Mouse (Mus musculus) stomach, embryonic 16.5 days (tissue): Measurements from ENCODE around the gene Snrnp48. TPM values are rescaled to one million over a fixed set of nuclear protein-coding genes. Genes with fewer than 3 reads are reported as not detected.
A peak's percentile ranks its signal among the peaks of the same experiment; 100 is the strongest.

Experiments
- ATAC-seq: fragments of 200-750 bp; cut with Nextera tagmentation; 2 replicates; pipeline ENCODE4 v1.8.0; 2017; ENCODE audit warnings: moderate number of reproducible peaks, moderate TSS enrichment; ENCODE audit not compliant: insufficient read depth, low FRiP score
- H3K27ac ChIP-seq: fragments of 300-500 bp; sonication (generic); 2 replicates; pipeline ENCODE4 v1.5.1; 2014; ENCODE audit warnings: low read length
- H3K27me3 ChIP-seq: fragments of 300-500 bp; sonication (generic); 2 replicates; pipeline ENCODE4 v1.6.1; 2014; ENCODE audit warnings: low read length, control low read depth, mixed read lengths; ENCODE audit not compliant: control insufficient read depth, insufficient read depth
- H3K36me3 ChIP-seq: fragments of 300-500 bp; sonication (generic); 2 replicates; pipeline ENCODE4 v1.6.1; 2014; ENCODE audit warnings: low read length; ENCODE audit not compliant: control insufficient read depth, insufficient read depth
- H3K4me1 ChIP-seq: fragments of 300-500 bp; sonication (generic); 2 replicates; pipeline ENCODE4 v1.6.1; 2014; ENCODE audit warnings: low read length, control low read depth, mixed read lengths; ENCODE audit not compliant: control insufficient read depth, insufficient read depth
- H3K4me2 ChIP-seq: fragments of 300-500 bp; sonication (generic); 2 replicates; pipeline ENCODE4 v1.6.1; 2014; ENCODE audit warnings: low read depth, low read length, mixed read lengths
- H3K4me3 ChIP-seq: fragments of 300-500 bp; sonication (generic); replicated peaks from 2 replicates; pipeline ENCODE4 v1.5.1; 2014; ENCODE audit warnings: mild to moderate bottlenecking, low read length
- H3K9ac ChIP-seq: fragments of 300-500 bp; sonication (generic); 2 replicates; pipeline ENCODE4 v1.6.1; 2014; ENCODE audit warnings: low read length
- H3K9me3 ChIP-seq: fragments of 300-500 bp; sonication (generic); replicated peaks from 2 replicates; pipeline ENCODE4 v1.6.1; 2016; ENCODE audit warnings: low read length, control low read depth; ENCODE audit not compliant: control insufficient read depth
- WGBS: fragments of 180-500 bp; shearing (Covaris S2); extraction: QIAGEN DNeasy Blood & Tissue Kit; methylation state at CpG from one replicate; pipeline ENCODE4 v1.1.7; 2014; 5-methylcytosine and 5-hydroxymethylcytosine counted together
- polyA plus RNA-seq: library from polyadenylated mRNA; unstranded; fragments of >200 nt; fragmentation: Nextera tagmentation; extraction: Ambion mirVana; gene quantifications from 2 replicates; pipeline ENCODE4 v1.2.1, GENCODE M21; 2015

Snrnp48 gene
- 31.7 and 34.2 TPM in 2 replicates for polyA plus RNA-seq

DNA sequence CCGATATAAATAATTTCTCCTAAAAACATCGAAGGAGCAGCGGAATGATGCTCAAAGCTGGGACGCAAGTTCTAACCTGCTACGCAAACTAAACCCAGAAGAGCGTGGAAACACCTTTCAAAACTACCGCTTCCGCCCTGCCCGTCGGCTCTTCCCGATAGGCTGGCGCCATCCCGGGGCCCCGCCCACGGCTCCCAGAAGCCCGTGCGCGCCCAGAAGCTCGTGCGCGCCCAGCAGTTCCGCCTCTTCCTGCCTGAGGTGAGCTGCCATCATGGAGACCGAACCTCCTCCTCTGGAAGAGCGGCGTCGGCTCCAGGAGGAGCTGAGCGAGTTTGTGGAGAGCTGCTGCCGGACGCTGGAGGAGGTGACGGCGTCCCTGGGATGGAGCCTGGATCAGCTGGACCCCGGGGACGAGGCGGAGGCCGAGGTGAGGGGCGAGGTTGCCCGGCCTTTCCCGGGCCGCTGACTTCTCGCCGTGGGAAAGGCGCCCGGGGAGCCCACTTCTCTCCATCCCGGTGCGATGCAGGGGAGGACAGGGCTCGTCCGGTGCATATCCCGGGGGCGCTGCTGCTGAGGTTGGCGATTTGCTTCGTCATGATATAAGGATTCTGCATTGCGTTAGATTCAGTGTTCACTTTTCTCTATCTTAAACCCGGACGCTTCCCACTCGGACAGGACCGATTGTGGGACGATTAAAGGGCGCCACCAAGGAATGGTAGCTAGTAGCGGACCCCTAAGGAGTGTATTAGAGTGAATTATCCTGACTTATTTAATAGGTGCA, at the start of gene Snrnp48:
Snrnp48 (plus strand) TSS at position 237 of the 781 bp plus-strand sequence.
- ATAC-seq = peak; percentile 97
- Histone ChIP-seq H3K9me3 (no peaks in the 10 kb centered on the region), H3K4me1 (peaks cover 6% of the 10 kb centered on the region), H3K27ac (peak within 1 kb of the TSS; percentile 93), H3K36me3 (no peaks in the 10 kb centered on the region), H3K27me3 (no peaks in the 10 kb centered on the region), H3K4me3 (peak within 1 kb of the TSS; percentile 93), H3K4me2 (peak within 1 kb of the TSS; percentile 71), H3K9ac (peak within 1 kb of the TSS; percentile 97)
- under 1% methylated on average over 59 of the region's 59 CpGs for WGBS

DNA sequence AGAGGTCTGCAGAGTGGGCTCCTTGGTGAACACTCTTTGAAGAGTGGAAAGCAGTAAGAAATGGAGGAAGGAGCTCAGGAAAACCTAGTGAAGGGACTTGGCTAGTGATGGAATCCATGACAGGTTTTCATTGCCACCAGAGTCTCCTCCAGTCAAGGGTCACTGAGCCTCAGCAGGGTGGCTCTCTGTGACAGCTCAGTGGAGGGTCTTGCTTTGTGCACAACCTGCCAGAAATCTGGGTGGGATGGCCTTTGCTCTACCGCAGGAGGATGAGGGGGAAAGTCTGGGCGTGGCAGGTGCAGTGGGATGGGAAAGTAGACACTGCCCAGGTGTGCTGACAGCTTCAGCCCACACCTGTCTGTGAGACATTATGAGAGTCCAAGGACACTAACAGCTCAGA, 49.2 kb upstream of the Snrnp48 start:
- 0 out of 2 replicates have a peak overlapping the region, but pooled peaks have one; percentile 8 for H3K4me2 ChIP-seq
- ATAC-seq = no peak
- H3K36me3 ChIP-seq = no peaks in the 10 kb centered on the region

DNA sequence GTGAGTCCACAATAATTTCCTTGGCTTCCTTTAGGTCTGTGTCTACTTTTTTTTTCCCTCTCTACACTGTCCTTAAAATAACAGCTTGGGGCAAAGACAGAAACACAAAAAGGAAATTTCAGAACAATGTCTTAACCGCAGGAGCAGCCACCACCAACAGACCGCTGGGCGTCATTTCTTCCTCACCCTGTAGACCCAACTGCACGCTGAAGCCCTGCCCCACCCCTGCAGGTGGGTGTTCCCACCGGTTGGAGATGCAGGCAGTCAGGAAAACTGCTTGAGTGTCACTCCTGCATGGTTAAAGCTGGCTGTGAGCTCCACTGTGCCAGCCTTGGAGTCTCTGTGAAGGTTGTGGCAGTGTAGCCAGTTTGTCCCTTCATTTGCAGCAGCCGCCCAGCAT, 47.1 kb upstream of the Snrnp48 start:
- 34% methylated on average over 6 of the region's 6 CpGs for WGBS
- Histone ChIP-seq H3K4me1 (no peaks in the 10 kb centered on the region; the same call in 1 of the 2 replicates), H3K27me3 (no peaks in the 10 kb centered on the region), H3K4me3 (no peak overlapping the region), H3K36me3 (no peaks in the 10 kb centered on the region), H3K9ac (no peak overlapping the region), H3K4me2 (no peak overlapping the region), H3K9me3 (no peaks in the 10 kb centered on the region), H3K27ac (peak overlapping the region; percentile 25; the same call in 1 of the 2 replicates)
- ATAC-seq = no peak

More for the DNA sequence above, 49.2 kb upstream of the Snrnp48 start:
- Histone ChIP-seq H3K9ac (no peak overlapping the region), H3K4me3 (no peak overlapping the region), H3K27me3 (0 out of 2 replicates have a peak, but pooled peaks cover 2% of the 10 kb centered on the region), H3K4me1 (0 out of 2 replicates have a peak, but pooled peaks cover 6% of the 10 kb centered on the region), H3K9me3 (no peaks in the 10 kb centered on the region), H3K27ac (0 out of 2 replicates have a peak overlapping the region, but pooled peaks have one; percentile 0)
- WGBS = 14% methylated on average over 2 of the region's 2 CpGs

DNA sequence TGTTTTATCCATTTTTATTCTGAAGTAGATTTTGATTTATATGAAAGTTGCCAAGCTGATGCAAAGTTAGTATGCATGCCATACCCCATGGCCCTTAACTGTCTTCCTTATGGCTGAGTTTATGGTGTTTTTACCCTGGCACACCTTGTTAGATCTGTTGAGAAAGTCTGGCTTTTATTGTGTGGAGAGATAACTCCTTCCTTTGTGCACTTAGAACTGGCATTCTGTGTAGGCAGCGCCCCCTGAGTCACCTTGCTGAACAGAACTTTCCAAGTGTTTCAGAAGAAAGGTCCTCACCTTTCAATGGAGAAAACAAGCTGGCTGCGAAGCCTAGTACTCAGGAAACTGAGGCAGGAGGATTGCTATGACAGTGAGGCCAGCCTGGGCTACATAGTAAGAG, 42.7 kb upstream of the Snrnp48 start:
- no peak for ATAC-seq
- Histone ChIP-seq H3K4me2 (no peak overlapping the region), H3K4me1 (peaks cover 5% of the 10 kb centered on the region), H3K27ac (peak overlapping the region; percentile 62; the same call in 1 of the 2 replicates), H3K27me3 (no peaks in the 10 kb centered on the region), H3K9me3 (no peaks in the 10 kb centered on the region), H3K9ac (no peak overlapping the region), H3K4me3 (no peak overlapping the region), H3K36me3 (no peaks in the 10 kb centered on the region)
- 73% methylated on average over 2 of the region's 2 CpGs for WGBS

DNA sequence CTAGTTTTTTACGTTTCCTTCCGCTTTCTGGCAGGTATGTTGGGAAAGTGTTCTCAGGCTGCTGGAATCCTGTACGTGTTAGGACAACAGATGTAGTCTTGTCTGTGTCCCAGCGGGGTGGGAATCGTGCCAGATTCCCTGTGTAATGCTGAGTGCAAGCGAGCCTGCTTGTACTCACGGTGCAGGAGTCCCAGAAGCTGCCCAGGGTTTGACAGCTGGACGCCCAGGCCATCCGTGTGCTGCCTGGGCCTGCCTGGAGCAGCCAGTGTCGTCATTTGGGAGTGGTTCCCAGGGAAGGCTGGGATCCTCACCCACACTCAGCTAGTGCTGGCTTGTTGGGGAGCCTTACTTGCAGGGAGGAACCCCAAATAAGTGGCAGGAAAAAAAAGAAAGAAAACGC, 42.1 kb upstream of the Snrnp48 start:
- no peaks in the 10 kb centered on the region for H3K36me3 ChIP-seq
- no peak overlapping the region for H3K4me3 ChIP-seq
- H3K4me1 ChIP-seq = peaks cover 5% of the 10 kb centered on the region
- ATAC-seq = peak; percentile 90; the same call in 1 of the 2 replicates
- peak overlapping the region; percentile 62 for H3K27ac ChIP-seq
- no peaks in the 10 kb centered on the region for H3K27me3 ChIP-seq
- 0 out of 2 replicates have a peak overlapping the region, but pooled peaks have one; percentile 5 for H3K4me2 ChIP-seq
- 0 out of 2 replicates have a peak overlapping the region, but pooled peaks have one; percentile 29 for H3K9ac ChIP-seq
- whole genome bisulfite sequencing = 29% methylated on average over 11 of the region's 11 CpGs
- no peaks in the 10 kb centered on the region for H3K9me3 ChIP-seq

DNA sequence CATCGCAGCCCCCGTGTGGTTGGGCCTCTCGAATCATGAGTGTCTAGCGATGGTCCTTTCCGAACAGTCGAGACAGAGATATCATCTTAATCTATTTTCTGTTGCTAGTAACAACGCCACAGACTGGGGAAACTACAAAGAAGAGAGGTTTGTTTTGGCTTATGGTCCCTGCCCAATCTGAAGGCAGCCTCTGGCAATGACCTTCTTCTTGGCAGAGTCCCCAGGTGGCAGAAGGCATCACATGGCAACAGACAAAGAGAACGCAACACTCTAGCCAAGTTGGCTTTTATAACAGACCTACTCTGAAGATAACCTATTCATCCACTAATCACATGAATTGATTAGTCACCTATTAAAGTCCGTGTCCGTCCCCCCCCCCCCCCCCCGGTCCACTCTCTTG, 39.8 kb upstream of the Snrnp48 start:
- 87% methylated on average over 10 of the region's 11 CpGs for WGBS

DNA sequence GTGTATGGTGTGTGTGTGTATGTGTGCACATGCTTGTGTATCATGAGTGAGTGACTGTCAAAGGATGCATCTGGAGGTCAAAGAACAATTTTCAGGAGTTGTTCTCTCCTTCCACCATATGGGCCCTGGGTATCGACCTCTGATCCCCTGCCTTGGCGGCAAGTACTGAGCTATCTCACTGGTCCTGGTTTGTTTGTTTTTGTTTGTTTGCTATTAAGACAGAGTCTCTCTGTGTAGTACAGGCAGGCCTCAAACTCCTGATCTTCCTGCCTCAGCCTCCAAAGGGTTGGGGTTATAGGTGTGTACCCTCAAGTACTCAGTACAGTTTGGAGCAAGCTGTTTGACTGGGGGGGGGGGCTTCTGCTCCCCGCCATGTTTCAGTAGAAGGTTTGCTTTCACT, 37.7 kb upstream of the Snrnp48 start:
- H3K9me3 ChIP-seq = no peaks in the 10 kb centered on the region
- no peak overlapping the region for H3K9ac ChIP-seq
- no peak overlapping the region for H3K4me2 ChIP-seq
- 84% methylated on average over 3 of the region's 3 CpGs for WGBS
- H3K4me3 ChIP-seq = no peak overlapping the region
- no peak for ATAC-seq
- H3K36me3 ChIP-seq = no peaks in the 10 kb centered on the region
- no peak overlapping the region for H3K27ac ChIP-seq
- peaks cover 5% of the 10 kb centered on the region; the same call in 1 of the 2 replicates for H3K4me1 ChIP-seq
- H3K27me3 ChIP-seq = no peaks in the 10 kb centered on the region

More for the DNA sequence above, 39.8 kb upstream of the Snrnp48 start:
- Histone ChIP-seq H3K27me3 (no peaks in the 10 kb centered on the region), H3K9ac (no peak overlapping the region), H3K4me2 (no peak overlapping the region), H3K9me3 (no peaks in the 10 kb centered on the region), H3K4me1 (peaks cover 5% of the 10 kb centered on the region), H3K27ac (no peak overlapping the region), H3K4me3 (no peak overlapping the region), H3K36me3 (no peaks in the 10 kb centered on the region)
- no peak for ATAC-seq

DNA sequence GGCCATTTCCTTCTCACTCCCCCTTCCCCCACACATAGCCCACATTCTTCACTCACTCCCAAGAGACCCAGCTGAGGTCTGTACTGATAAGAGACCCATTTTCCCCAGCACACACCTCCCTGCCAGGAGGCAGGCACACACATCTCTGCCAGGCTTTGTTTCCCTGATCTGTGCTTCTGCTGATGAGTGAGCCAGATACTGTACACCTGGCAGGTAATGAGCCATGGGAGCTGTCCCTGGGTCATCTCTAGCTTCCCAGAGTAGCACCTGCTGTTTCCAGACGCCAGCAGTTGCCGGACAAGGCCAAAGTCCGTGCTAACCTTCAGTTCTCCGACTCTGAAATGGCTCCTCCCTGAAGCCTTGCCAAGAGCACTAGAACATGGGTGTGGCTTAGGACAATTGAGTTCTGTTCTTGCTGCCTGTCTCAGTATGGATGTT, 34.0 kb upstream of the Snrnp48 start:
- H3K9ac ChIP-seq = no peak overlapping the region
- peak; percentile 88 for ATAC-seq
- no peaks in the 10 kb centered on the region for H3K9me3 ChIP-seq
- H3K4me3 ChIP-seq = no peak overlapping the region
- H3K4me2 ChIP-seq = no peak overlapping the region
- H3K4me1 ChIP-seq = no peaks in the 10 kb centered on the region
- peak overlapping the region; percentile 44 for H3K27ac ChIP-seq
- H3K27me3 ChIP-seq = no peaks in the 10 kb centered on the region
- H3K36me3 ChIP-seq = no peaks in the 10 kb centered on the region
- 23% methylated on average over 4 of the region's 4 CpGs for WGBS

DNA sequence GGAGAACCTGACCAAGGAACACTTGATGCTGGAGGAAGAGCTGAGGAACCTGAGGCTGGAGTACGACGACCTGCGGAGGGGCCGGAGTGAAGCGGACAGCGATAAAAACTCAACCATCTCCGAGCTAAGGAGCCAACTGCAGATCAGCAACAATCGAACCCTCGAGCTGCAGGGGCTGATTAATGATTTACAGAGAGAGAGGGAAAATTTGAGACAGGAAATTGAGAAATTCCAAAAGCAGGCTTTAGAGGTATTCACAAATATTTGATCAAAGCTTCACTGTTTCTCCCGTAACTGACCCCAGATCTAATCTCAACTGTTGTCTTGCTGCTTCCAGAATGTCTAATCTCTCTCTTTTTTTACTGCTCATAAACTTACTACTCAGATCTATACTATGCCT, 11.3 kb upstream of the Snrnp48 start:
- no peak overlapping the region for H3K9ac ChIP-seq
- WGBS = 60% methylated on average over 10 of the region's 10 CpGs
- no peak overlapping the region for H3K27ac ChIP-seq
- H3K27me3 ChIP-seq = no peaks in the 10 kb centered on the region
- no peak for ATAC-seq
- H3K9me3 ChIP-seq = peaks cover 27% of the 10 kb centered on the region
- no peak overlapping the region for H3K4me3 ChIP-seq
- H3K4me2 ChIP-seq = no peak overlapping the region
- no peaks in the 10 kb centered on the region for H3K4me1 ChIP-seq
- peaks cover 39% of the 10 kb centered on the region for H3K36me3 ChIP-seq
